Mouse (Mus musculus): ENCODE results near the gene Cfap97d1. TPM values are rescaled to one million over a fixed set of nuclear protein-coding genes. Genes with fewer than 3 reads are reported as not detected.

Cfap97d1 gene
- polyA plus RNA-seq, 1 experiment from 2014 or later, result not detected

DNA sequence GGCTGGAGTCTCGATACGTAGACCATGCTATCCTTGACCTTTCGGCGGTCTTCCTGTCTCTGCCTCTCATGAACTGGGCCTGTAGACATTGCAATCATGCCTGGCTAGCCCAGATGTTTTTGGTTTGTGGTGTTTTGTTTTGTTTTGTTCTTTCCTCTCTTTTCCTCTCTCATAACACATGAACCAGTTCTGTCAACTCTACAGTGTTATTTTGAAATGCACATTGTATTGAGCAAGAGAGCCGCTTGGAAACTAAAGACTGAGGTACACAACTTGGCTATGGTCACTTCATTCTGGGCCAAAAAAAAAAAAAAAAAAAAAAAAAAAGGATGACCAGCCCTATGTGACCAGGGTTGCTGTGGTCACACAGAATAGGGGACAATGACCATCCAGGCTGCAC is 11.4 kb upstream of the Cfap97d1 start:
- no peak overlapping the region for H3K4me2 ChIP-seq
- no peak for TF ChIP-seq CTCF (IDR thresholded peaks at IDR 0.05; ENCODE audit: low read depth)
- DNase-seq, result no peak
- H3K9ac ChIP-seq, result no peak overlapping the region
- H3K9me3 ChIP-seq (ENCODE audit: low read depth, low read length), result no peaks in the 10 kb centered on the region
- no peak overlapping the region for H3K27ac ChIP-seq (ENCODE audit: low read depth)
- no peak overlapping the region for H3K4me3 ChIP-seq (ENCODE audit: low read depth, low read length)
- H3K4me1 ChIP-seq (ENCODE audit: insufficient read depth), result no peaks in the 10 kb centered on the region
- 89% methylated on average over 5 of the region's 5 CpGs for WGBS
- H3K36me3 ChIP-seq (ENCODE audit: insufficient read depth), result no peaks in the 10 kb centered on the region
- ATAC-seq (ENCODE audit: insufficient read depth), result no peak
- no peaks in the 10 kb centered on the region for H3K27me3 ChIP-seq (ENCODE audit: insufficient read depth, low read length)

DNA sequence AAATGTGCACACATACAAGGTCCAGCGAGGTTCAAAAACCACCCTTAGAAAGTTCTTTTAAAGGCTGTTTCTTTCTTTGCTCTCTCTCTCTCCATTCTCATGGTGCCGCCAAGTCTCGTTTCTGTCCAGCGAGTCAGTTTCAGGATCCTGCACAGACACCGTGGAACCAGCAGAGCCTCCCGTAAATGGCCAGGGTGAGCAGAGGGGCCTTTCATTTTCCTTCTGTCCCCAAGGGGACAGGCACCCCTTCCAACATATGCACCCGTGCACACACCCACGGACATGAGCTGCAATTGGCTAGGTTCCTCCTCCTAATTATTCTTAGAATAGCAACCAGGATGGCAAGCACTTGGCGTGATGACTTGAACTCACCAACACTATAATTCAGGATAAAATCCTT is 10.6 kb upstream of the Cfap97d1 start:
- no peaks in the 10 kb centered on the region for H3K4me1 ChIP-seq (ENCODE audit: insufficient read depth)
- no peaks in the 10 kb centered on the region for H3K27me3 ChIP-seq (ENCODE audit: insufficient read depth, low read length)
- no peak for TF ChIP-seq CTCF (IDR thresholded peaks at IDR 0.05; ENCODE audit: low read depth)
- WGBS, result 63% methylated on average over 9 of the region's 9 CpGs
- no peaks in the 10 kb centered on the region for H3K36me3 ChIP-seq (ENCODE audit: insufficient read depth)
- H3K27ac ChIP-seq (ENCODE audit: low read depth), result no peak overlapping the region
- DNase-seq (no peak), ATAC-seq (ENCODE audit: insufficient read depth) (no peak)
- no peak overlapping the region for H3K4me3 ChIP-seq (ENCODE audit: low read depth, low read length)
- H3K4me2 ChIP-seq, result no peak overlapping the region
- no peak overlapping the region for H3K9ac ChIP-seq
- no peaks in the 10 kb centered on the region for H3K9me3 ChIP-seq (ENCODE audit: low read depth, low read length)

DNA sequence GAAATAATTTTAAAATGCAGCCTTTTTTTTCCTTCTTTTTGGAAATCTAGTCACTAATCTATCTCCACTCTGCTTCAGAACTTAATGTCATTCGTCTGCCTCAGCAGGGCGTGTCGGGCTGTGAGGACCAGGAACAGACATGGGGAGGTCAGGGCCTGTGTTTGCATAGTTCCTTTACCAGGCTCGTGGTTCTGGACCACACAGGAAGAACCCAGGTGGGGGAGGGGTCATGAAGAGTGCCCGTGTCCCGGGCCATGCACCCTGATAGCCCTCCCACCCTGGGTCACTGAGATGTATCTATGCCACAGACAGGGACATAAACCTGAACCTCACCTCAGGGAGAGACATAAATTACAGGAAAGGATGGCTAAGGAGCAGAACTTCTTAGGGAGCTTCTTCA is 9.9 kb upstream of the Cfap97d1 start:
- no peak overlapping the region for H3K4me3 ChIP-seq (ENCODE audit: low read depth, low read length)
- no peaks in the 10 kb centered on the region for H3K36me3 ChIP-seq (ENCODE audit: insufficient read depth)
- no peaks in the 10 kb centered on the region for H3K9me3 ChIP-seq (ENCODE audit: low read depth, low read length)
- H3K4me2 ChIP-seq, result no peak overlapping the region
- 26% methylated on average over 6 of the region's 6 CpGs for WGBS
- TF ChIP-seq CTCF (IDR thresholded peaks at IDR 0.05; ENCODE audit: low read depth), result no peak
- H3K27me3 ChIP-seq (ENCODE audit: insufficient read depth, low read length), result no peaks in the 10 kb centered on the region
- no peak overlapping the region for H3K9ac ChIP-seq
- ATAC-seq (ENCODE audit: insufficient read depth) (no peak), DNase-seq (no peak)
- no peaks in the 10 kb centered on the region for H3K4me1 ChIP-seq (ENCODE audit: insufficient read depth)
- H3K27ac ChIP-seq (ENCODE audit: low read depth), result no peak overlapping the region

DNA sequence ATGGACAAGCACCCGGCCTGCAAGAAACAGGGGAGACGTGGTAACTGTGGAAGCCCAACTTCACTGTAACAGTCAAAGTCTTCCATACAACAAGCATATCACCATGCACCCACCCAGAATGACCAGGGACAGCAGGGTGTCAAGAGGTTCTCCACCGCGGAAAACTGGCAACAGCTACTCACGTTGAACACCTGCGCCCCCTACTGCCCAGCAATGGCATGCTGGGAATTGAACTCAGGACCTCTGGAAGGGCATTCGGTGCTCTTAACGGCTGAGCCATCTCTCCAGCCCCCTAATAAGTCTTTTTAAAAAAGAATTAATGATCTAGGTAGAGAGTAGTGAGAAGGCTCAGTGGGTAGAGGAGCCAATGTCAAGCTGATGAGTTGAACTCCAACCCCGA is 9.2 kb upstream of the Cfap97d1 start:
- ATAC-seq (ENCODE audit: insufficient read depth) (no peak), DNase-seq (peak; percentile 60)
- H3K4me2 ChIP-seq, result no peak overlapping the region
- no peak overlapping the region for H3K27ac ChIP-seq (ENCODE audit: low read depth)
- no peaks in the 10 kb centered on the region for H3K36me3 ChIP-seq (ENCODE audit: insufficient read depth)
- no peak overlapping the region for H3K4me3 ChIP-seq (ENCODE audit: low read depth, low read length)
- no peak overlapping the region for H3K9ac ChIP-seq
- no peaks in the 10 kb centered on the region for H3K27me3 ChIP-seq (ENCODE audit: insufficient read depth, low read length)
- peak; percentile 64 for TF ChIP-seq CTCF (IDR thresholded peaks at IDR 0.05; ENCODE audit: low read depth)
- WGBS, result 46% methylated on average over 9 of the region's 9 CpGs
- no peaks in the 10 kb centered on the region for H3K4me1 ChIP-seq (ENCODE audit: insufficient read depth)
- H3K9me3 ChIP-seq (ENCODE audit: low read depth, low read length), result no peaks in the 10 kb centered on the region

DNA sequence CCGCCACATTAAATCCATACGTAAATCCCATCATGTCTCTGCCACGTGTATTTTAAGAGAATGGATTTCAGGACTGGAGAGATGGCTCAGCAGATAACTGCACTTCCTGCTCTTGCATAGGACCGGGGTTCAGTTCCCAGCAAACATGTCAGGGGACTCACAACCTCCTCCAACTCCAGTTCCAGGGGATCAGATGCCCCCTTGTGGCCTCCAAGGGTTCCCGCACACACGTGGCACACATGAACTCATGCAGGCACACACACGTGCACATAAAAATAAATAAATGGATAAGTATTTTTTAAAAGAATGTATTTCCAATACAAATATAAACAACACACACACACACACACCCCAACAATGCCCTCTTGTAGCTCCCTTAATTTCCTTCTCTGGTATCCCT is 7.1 kb upstream of the Cfap97d1 start:
- Histone ChIP-seq H3K9me3 (ENCODE audit: low read depth, low read length) (no peaks in the 10 kb centered on the region), H3K4me3 (ENCODE audit: low read depth, low read length) (no peak overlapping the region), H3K27me3 (ENCODE audit: insufficient read depth, low read length) (no peaks in the 10 kb centered on the region), H3K9ac (no peak overlapping the region), H3K4me2 (no peak overlapping the region), H3K27ac (ENCODE audit: low read depth) (no peak overlapping the region), H3K4me1 (ENCODE audit: insufficient read depth) (no peaks in the 10 kb centered on the region), H3K36me3 (ENCODE audit: insufficient read depth) (peaks cover 8% of the 10 kb centered on the region; the same call in 1 of the 2 replicates)
- 92% methylated on average over 7 of the region's 7 CpGs for WGBS
- ATAC-seq (ENCODE audit: insufficient read depth), result no peak
- peak; percentile 36 for TF ChIP-seq CTCF (IDR thresholded peaks at IDR 0.05; ENCODE audit: low read depth)
- no peak for DNase-seq

DNA sequence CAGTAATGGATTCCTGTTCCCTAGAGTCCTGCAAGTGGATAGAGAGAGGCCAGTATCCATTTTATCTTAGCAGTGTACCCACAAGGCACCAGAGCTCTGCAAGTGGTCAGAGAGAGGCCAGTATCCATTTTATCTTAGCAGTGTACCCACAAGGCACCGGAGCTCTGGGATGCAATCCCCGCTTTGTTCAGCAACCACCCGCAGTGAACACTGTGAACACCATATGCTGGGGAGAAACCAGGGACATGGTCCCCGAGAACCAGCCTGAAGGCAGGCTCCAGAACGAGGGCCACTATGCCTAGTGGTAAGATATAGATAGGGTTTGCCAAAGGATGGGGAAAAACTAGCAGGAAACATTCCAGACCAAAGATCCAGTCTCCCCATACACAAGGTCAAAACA is 4.9 kb upstream of the Cfap97d1 start:
- TF ChIP-seq CTCF (IDR thresholded peaks at IDR 0.05; ENCODE audit: low read depth), result no peak
- no peak overlapping the region for H3K27ac ChIP-seq (ENCODE audit: low read depth)
- DNase-seq (no peak), ATAC-seq (ENCODE audit: insufficient read depth) (no peak)
- no peak overlapping the region for H3K4me2 ChIP-seq
- no peak overlapping the region for H3K4me3 ChIP-seq (ENCODE audit: low read depth, low read length)
- H3K27me3 ChIP-seq (ENCODE audit: insufficient read depth, low read length), result no peaks in the 10 kb centered on the region
- H3K9me3 ChIP-seq (ENCODE audit: low read depth, low read length), result no peaks in the 10 kb centered on the region
- H3K36me3 ChIP-seq (ENCODE audit: insufficient read depth), result peaks cover 8% of the 10 kb centered on the region; the same call in 1 of the 2 replicates
- H3K9ac ChIP-seq, result no peak overlapping the region
- no peaks in the 10 kb centered on the region for H3K4me1 ChIP-seq (ENCODE audit: insufficient read depth)
- 85% methylated on average over 5 of the region's 5 CpGs for WGBS

DNA sequence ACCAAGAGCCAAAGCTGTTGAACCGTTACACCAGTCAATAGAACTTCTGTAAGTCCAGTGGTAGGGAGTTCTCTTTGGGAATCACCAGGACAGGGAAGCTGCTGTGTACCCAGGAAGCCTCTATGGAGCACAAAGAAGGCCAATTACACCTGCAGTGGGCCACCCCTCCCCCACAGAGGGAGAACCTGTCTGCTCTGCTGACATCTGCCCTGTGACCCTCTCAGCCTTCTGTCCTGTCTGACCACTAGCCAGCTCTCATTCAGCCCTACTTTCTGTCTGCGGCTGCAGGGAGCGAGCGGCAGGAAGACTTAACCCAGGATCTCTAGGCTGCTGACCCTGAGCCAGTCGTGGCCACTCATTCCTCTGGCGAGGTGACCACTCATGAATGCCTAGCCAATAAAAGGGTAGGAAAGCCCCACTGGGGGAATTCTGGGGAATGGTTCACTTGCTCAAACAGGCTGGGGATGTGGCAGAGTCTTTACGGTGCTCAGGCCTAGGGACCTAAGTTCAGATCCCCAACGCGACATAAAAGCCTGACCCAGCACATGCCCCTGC is 3.4 kb upstream of the Cfap97d1 start:
- no peaks in the 10 kb centered on the region for H3K27me3 ChIP-seq (ENCODE audit: insufficient read depth, low read length)
- DNase-seq (no peak), ATAC-seq (ENCODE audit: insufficient read depth) (no peak)
- H3K4me3 ChIP-seq (ENCODE audit: low read depth, low read length), result no peak overlapping the region
- no peak overlapping the region for H3K27ac ChIP-seq (ENCODE audit: low read depth)
- H3K36me3 ChIP-seq (ENCODE audit: insufficient read depth), result peaks cover 8% of the 10 kb centered on the region; the same call in 1 of the 2 replicates
- H3K4me2 ChIP-seq, result no peak overlapping the region
- no peak overlapping the region for H3K9ac ChIP-seq
- WGBS, result 69% methylated on average over 9 of the region's 9 CpGs
- TF ChIP-seq CTCF (IDR thresholded peaks at IDR 0.05; ENCODE audit: low read depth), result no peak
- H3K4me1 ChIP-seq (ENCODE audit: insufficient read depth), result no peaks in the 10 kb centered on the region
- H3K9me3 ChIP-seq (ENCODE audit: low read depth, low read length), result no peaks in the 10 kb centered on the region

DNA sequence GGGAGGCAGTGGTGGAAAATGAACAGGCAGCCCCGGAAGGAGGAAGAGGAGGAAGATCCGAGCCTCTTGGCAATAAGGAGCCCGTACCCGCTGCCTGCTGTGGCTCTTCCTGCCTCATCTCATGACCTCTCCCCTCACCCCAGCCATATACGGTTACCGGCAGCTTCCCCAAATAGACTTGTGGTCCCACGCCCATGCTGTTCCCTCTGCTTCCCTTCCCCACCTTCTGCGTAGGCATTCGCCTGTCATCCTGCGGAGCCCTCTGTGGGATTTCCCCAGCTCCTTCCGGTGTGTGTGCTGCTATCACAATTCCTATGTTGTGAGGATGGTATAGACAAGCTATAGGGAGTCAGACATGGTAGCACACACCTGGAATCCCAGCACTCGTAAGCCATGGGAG is 2.2 kb upstream of the Cfap97d1 start:
- H3K27ac ChIP-seq (ENCODE audit: low read depth), result no peak overlapping the region
- TF ChIP-seq CTCF (IDR thresholded peaks at IDR 0.05; ENCODE audit: low read depth), result no peak
- WGBS, result 69% methylated on average over 12 of the region's 12 CpGs

More for the DNA sequence above, 2.2 kb upstream of the Cfap97d1 start:
- ATAC-seq (ENCODE audit: insufficient read depth) (no peak), DNase-seq (peak; percentile 17)
- Histone ChIP-seq H3K4me1 (ENCODE audit: insufficient read depth) (no peaks in the 10 kb centered on the region), H3K4me3 (ENCODE audit: low read depth, low read length) (no peak overlapping the region), H3K36me3 (ENCODE audit: insufficient read depth) (peaks cover 8% of the 10 kb centered on the region; the same call in 1 of the 2 replicates), H3K9ac (no peak overlapping the region), H3K27me3 (ENCODE audit: insufficient read depth, low read length) (no peaks in the 10 kb centered on the region), H3K4me2 (no peak overlapping the region), H3K9me3 (ENCODE audit: low read depth, low read length) (no peaks in the 10 kb centered on the region)

All from lung, embryonic 14.5 days (tissue).